Mouse (Mus musculus): ENCODE measurements around the gene Zfp62. TPM values are rescaled to one million over a fixed set of nuclear protein-coding genes. Genes with fewer than 3 reads are reported as not detected.
A peak's percentile ranks its signal among the peaks of the same experiment; 100 is the strongest.
"Not testable (repeated sequence)": the region's sequence is repeated elsewhere in the genome, so short reads cannot be mapped to it uniquely, and the experiment has no call there.

Gene Zfp62
- polyA plus RNA-seq, 1 experiment from 2014 or later, result 59.0 TPM

- H3K9ac ChIP-seq (ENCODE audit: low read depth, low read length), result no peak overlapping the region
- DNase-seq (ENCODE audit: low spot score), result no peak
- H3K27ac ChIP-seq (ENCODE audit: low read depth, low read length), result no peak overlapping the region
- no peak overlapping the region for H3K4me3 ChIP-seq (ENCODE audit: low read depth, low read length)
- no peaks in the 10 kb centered on the region for H3K36me3 ChIP-seq (ENCODE audit: control insufficient read depth, insufficient read depth, low read length)
- WGBS, result 84% methylated on average over 6 of the region's 6 CpGs
- no peak for ATAC-seq (ENCODE audit: low FRiP score)
- H3K9me3 ChIP-seq (ENCODE audit: control insufficient read depth, low read length), result no peaks in the 10 kb centered on the region
- H3K4me2 ChIP-seq (replicated peaks; ENCODE audit: low read depth, low read length), result no peak overlapping the region
- no peaks in the 10 kb centered on the region for H3K4me1 ChIP-seq (replicated peaks; ENCODE audit: control insufficient read depth, insufficient read depth, low read length)
- H3K27me3 ChIP-seq (ENCODE audit: control insufficient read depth, insufficient read depth, low read length), result no peaks in the 10 kb centered on the region
These were observed 16.6 kb upstream of the Zfp62 start for GRCm38 (mm10) chr11:49186452-49186851.

- no peak within 1 kb of the TSS for H3K27ac ChIP-seq (ENCODE audit: low read depth, low read length)
- H3K36me3 ChIP-seq (ENCODE audit: control insufficient read depth, insufficient read depth, low read length), result no peaks in the 10 kb centered on the region
- ATAC-seq (ENCODE audit: low FRiP score) (no peak), DNase-seq (ENCODE audit: low spot score) (no peak)
- H3K9ac ChIP-seq (ENCODE audit: low read depth, low read length), result no peak within 1 kb of the TSS
- H3K27me3 ChIP-seq (ENCODE audit: control insufficient read depth, insufficient read depth, low read length), result no peaks in the 10 kb centered on the region
- H3K4me1 ChIP-seq (replicated peaks; ENCODE audit: control insufficient read depth, insufficient read depth, low read length), result no peaks in the 10 kb centered on the region
- H3K4me3 ChIP-seq (ENCODE audit: low read depth, low read length), result no peak within 1 kb of the TSS
- WGBS, result 81% methylated on average over 8 of the region's 8 CpGs
- H3K9me3 ChIP-seq (ENCODE audit: control insufficient read depth, low read length), result no peaks in the 10 kb centered on the region
- no peak within 1 kb of the TSS for H3K4me2 ChIP-seq (replicated peaks; ENCODE audit: low read depth, low read length)
These were observed 16.1 kb upstream of the Zfp62 start, which contains the start of gene Btnl9 for GRCm38 (mm10) chr11:49186955-49187488. Gene Btnl9, minus strand, starts transcription at chr11:49187159.

GRCm38 (mm10) chr11:49187701-49188100 lies 15.4 kb upstream of the Zfp62 start:
- no peak overlapping the region for H3K4me3 ChIP-seq (ENCODE audit: low read depth, low read length)
- no peaks in the 10 kb centered on the region for H3K9me3 ChIP-seq (ENCODE audit: control insufficient read depth, low read length)
- no peak overlapping the region for H3K27ac ChIP-seq (ENCODE audit: low read depth, low read length)
- H3K9ac ChIP-seq (ENCODE audit: low read depth, low read length), result no peak overlapping the region
- no peak for ATAC-seq (ENCODE audit: low FRiP score)
- no peaks in the 10 kb centered on the region for H3K36me3 ChIP-seq (ENCODE audit: control insufficient read depth, insufficient read depth, low read length)
- H3K27me3 ChIP-seq (ENCODE audit: control insufficient read depth, insufficient read depth, low read length), result no peaks in the 10 kb centered on the region
- WGBS, result 80% methylated on average over 10 of the region's 10 CpGs
- no peak overlapping the region for H3K4me2 ChIP-seq (replicated peaks; ENCODE audit: low read depth, low read length)
- no peak for DNase-seq (ENCODE audit: low spot score)
- no peaks in the 10 kb centered on the region for H3K4me1 ChIP-seq (replicated peaks; ENCODE audit: control insufficient read depth, insufficient read depth, low read length)

DNA sequence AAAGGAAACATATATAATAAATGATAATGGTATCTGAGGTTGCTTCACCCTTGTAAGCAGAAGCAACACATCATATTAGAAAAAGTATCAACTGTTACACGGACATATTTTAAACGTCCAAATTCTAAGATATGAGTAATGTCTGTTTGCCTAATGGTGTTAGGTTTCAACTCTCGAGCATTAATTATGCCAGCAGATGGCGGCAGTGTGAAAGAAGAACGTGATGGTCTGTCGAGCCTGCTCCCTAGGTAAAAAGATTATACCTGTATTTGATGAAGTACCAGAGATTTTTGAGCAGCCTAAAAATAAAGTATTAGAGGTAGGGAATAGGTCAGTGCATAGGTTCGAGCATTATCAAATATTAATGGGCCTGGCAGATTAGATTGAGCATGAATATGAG lies 13.4 kb upstream of the Zfp62 start:
- Histone ChIP-seq H3K4me2 (replicated peaks; ENCODE audit: low read depth, low read length) (no peak overlapping the region), H3K27ac (ENCODE audit: low read depth, low read length) (no peak overlapping the region), H3K36me3 (ENCODE audit: control insufficient read depth, insufficient read depth, low read length) (no peaks in the 10 kb centered on the region), H3K27me3 (ENCODE audit: control insufficient read depth, insufficient read depth, low read length) (no peaks in the 10 kb centered on the region), H3K4me1 (replicated peaks; ENCODE audit: control insufficient read depth, insufficient read depth, low read length) (no peaks in the 10 kb centered on the region), H3K4me3 (ENCODE audit: low read depth, low read length) (no peak overlapping the region), H3K9ac (ENCODE audit: low read depth, low read length) (no peak overlapping the region), H3K9me3 (ENCODE audit: control insufficient read depth, low read length) (no peaks in the 10 kb centered on the region)
- 8% methylated on average over 7 of the region's 7 CpGs for WGBS
- peak; percentile 47 for DNase-seq (ENCODE audit: low spot score)
- ATAC-seq (ENCODE audit: low FRiP score), result no peak

GRCm38 (mm10) chr11:49191083-49191482 lies 12.0 kb upstream of the Zfp62 start:
- Histone ChIP-seq H3K4me3 (ENCODE audit: low read depth, low read length) (no peak overlapping the region), H3K36me3 (ENCODE audit: control insufficient read depth, insufficient read depth, low read length) (no peaks in the 10 kb centered on the region), H3K4me1 (replicated peaks; ENCODE audit: control insufficient read depth, insufficient read depth, low read length) (no peaks in the 10 kb centered on the region), H3K27me3 (ENCODE audit: control insufficient read depth, insufficient read depth, low read length) (no peaks in the 10 kb centered on the region), H3K4me2 (replicated peaks; ENCODE audit: low read depth, low read length) (no peak overlapping the region), H3K9ac (ENCODE audit: low read depth, low read length) (no peak overlapping the region), H3K27ac (ENCODE audit: low read depth, low read length) (no peak overlapping the region), H3K9me3 (ENCODE audit: control insufficient read depth, low read length) (no peaks in the 10 kb centered on the region)
- no peak for ATAC-seq (ENCODE audit: low FRiP score)
- DNase-seq (ENCODE audit: low spot score), result no peak
- 59% methylated on average over 2 of the region's 2 CpGs for WGBS

- ATAC-seq (ENCODE audit: low FRiP score); DNase-seq (ENCODE audit: low spot score); H3K27me3 ChIP-seq (ENCODE audit: control insufficient read depth, insufficient read depth, low read length); H3K36me3 ChIP-seq (ENCODE audit: control insufficient read depth, insufficient read depth, low read length); H3K4me1 ChIP-seq (replicated peaks; ENCODE audit: control insufficient read depth, insufficient read depth, low read length); H3K4me2 ChIP-seq (replicated peaks; ENCODE audit: low read depth, low read length); H3K9me3 ChIP-seq (ENCODE audit: control insufficient read depth, low read length); H3K27ac ChIP-seq (ENCODE audit: low read depth, low read length); H3K9ac ChIP-seq (ENCODE audit: low read depth, low read length); H3K4me3 ChIP-seq (ENCODE audit: low read depth, low read length): not testable (repeated sequence)
- 90% methylated on average over 5 of the region's 9 CpGs for whole genome bisulfite sequencing
These were observed 8.3 kb upstream of the Zfp62 start for GRCm38 (mm10) chr11:49194771-49195170.

GRCm38 (mm10) chr11:49195819-49196322 lies 7.2 kb upstream of the Zfp62 start:
- Histone ChIP-seq H3K4me1 (replicated peaks; ENCODE audit: control insufficient read depth, insufficient read depth, low read length) (no peaks in the 10 kb centered on the region), H3K4me2 (replicated peaks; ENCODE audit: low read depth, low read length) (no peak overlapping the region), H3K4me3 (ENCODE audit: low read depth, low read length) (no peak overlapping the region), H3K27ac (ENCODE audit: low read depth, low read length) (no peak overlapping the region), H3K9me3 (ENCODE audit: control insufficient read depth, low read length) (no peaks in the 10 kb centered on the region), H3K27me3 (ENCODE audit: control insufficient read depth, insufficient read depth, low read length) (no peaks in the 10 kb centered on the region), H3K9ac (ENCODE audit: low read depth, low read length) (no peak overlapping the region), H3K36me3 (ENCODE audit: control insufficient read depth, insufficient read depth, low read length) (no peaks in the 10 kb centered on the region)
- ATAC-seq (ENCODE audit: low FRiP score), result no peak
- WGBS, result 95% methylated on average over 7 of the region's 7 CpGs
- DNase-seq (ENCODE audit: low spot score), result no peak

DNA sequence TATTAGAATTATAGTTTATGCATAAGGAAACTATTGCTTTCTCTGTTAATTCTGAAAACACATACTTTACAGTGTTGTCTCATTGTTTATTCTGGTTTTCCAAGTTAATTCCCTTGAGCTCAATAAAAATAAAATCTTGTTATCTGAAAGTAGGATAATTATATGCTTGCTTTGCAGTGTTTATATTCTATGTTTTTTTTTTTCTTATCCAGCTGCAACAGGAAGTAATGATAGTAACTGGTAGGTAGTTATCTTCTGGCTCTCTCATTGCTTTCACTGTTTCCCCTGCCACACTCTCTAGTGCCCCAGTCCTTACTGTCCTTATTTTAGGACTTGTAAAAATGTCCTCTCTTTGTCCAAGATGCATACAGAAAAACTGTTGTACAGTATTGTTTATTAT lies 2.4 kb upstream of the Zfp62 start:
- DNase-seq (ENCODE audit: low spot score) (no peak), ATAC-seq (ENCODE audit: low FRiP score) (no peak)
- Histone ChIP-seq H3K27me3 (ENCODE audit: control insufficient read depth, insufficient read depth, low read length) (no peaks in the 10 kb centered on the region), H3K4me2 (replicated peaks; ENCODE audit: low read depth, low read length) (no peak overlapping the region), H3K9me3 (ENCODE audit: control insufficient read depth, low read length) (no peaks in the 10 kb centered on the region), H3K36me3 (ENCODE audit: control insufficient read depth, insufficient read depth, low read length) (no peaks in the 10 kb centered on the region), H3K4me1 (replicated peaks; ENCODE audit: control insufficient read depth, insufficient read depth, low read length) (no peaks in the 10 kb centered on the region), H3K9ac (ENCODE audit: low read depth, low read length) (no peak overlapping the region), H3K4me3 (ENCODE audit: low read depth, low read length) (no peak overlapping the region), H3K27ac (ENCODE audit: low read depth, low read length) (no peak overlapping the region)

DNA sequence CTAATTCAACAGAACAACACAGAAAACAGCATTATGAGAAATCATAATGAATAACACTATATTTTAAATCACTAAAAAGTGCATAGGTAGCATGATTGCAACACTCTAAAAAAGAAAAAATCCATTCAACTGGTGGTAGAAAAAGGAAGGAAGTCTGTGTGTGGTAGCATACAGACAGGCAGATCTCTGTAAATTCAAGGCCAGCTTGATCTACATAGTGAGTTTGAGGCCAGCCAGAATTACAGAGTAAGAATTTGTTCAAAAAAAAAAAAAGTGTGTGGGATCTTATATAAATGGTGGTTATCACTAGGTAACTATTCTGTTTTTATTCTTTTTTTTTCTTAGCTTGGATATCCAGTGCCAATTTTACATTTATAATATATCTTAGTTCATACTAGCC lies 1.9 kb upstream of the Zfp62 start:
- ATAC-seq (ENCODE audit: low FRiP score), result no peak

More for the DNA sequence above, 1.9 kb upstream of the Zfp62 start:
- DNase-seq (ENCODE audit: low spot score), result no peak
- no peaks in the 10 kb centered on the region for H3K36me3 ChIP-seq (ENCODE audit: control insufficient read depth, insufficient read depth, low read length)
- H3K9me3 ChIP-seq (ENCODE audit: control insufficient read depth, low read length), result no peaks in the 10 kb centered on the region
- no peaks in the 10 kb centered on the region for H3K27me3 ChIP-seq (ENCODE audit: control insufficient read depth, insufficient read depth, low read length)
- no peak overlapping the region for H3K9ac ChIP-seq (ENCODE audit: low read depth, low read length)
- H3K4me1 ChIP-seq (replicated peaks; ENCODE audit: control insufficient read depth, insufficient read depth, low read length), result no peaks in the 10 kb centered on the region
- H3K27ac ChIP-seq (ENCODE audit: low read depth, low read length), result no peak overlapping the region
- no peak overlapping the region for H3K4me3 ChIP-seq (ENCODE audit: low read depth, low read length)
- H3K4me2 ChIP-seq (replicated peaks; ENCODE audit: low read depth, low read length), result no peak overlapping the region

Measured in hindbrain, embryonic 11.5 days (tissue).